Mouse (Mus musculus) MEL (cell line): Measurements from ENCODE around the gene Akip1.

ENCODE experiments used
- CTCF ChIP-seq, 3 experiments: IDR thresholded peaks in 2 of 3; conservative IDR thresholded peaks in 1 of 3; 2 replicates each; pipeline ENCODE4 v1.5.1; 2011 to 2012; ENCODE audit warnings: low read length in 3 of 3, low read depth in 2 of 3, mild to moderate bottlenecking in 2 of 3, improper control_type of control experiment in 1 of 3, inconsistent platforms in 1 of 3, mixed read lengths in 1 of 3, moderate library complexity in 1 of 3; ENCODE audit not compliant: control insufficient read depth in 1 of 3, insufficient read depth in 1 of 3, poor library complexity in 1 of 3, severe bottlenecking in 1 of 3
- ELF1 ChIP-seq: IDR thresholded peaks from 2 replicates; pipeline ENCODE4 v1.6.1; 2014; ENCODE audit warnings: low read depth, mild to moderate bottlenecking, inconsistent platforms, low read length, improper control_type of control experiment, moderate library complexity
- EP300 ChIP-seq, 2 experiments: IDR thresholded peaks; 2 replicates each; pipeline ENCODE4 v1.6.1; 2011; ENCODE audit warnings: improper control_type of control experiment in 2 of 2, low read length in 2 of 2, low read depth in 1 of 2, mild to moderate bottlenecking in 1 of 2
- ETS1 ChIP-seq: IDR thresholded peaks from 2 replicates; pipeline ENCODE4 v1.6.1; 2012; ENCODE audit warnings: low read depth, mild to moderate bottlenecking, inconsistent platforms, low read length, improper control_type of control experiment, moderate library complexity
- MAX ChIP-seq: IDR thresholded peaks from 2 replicates; pipeline ENCODE4 v1.6.1; 2011; ENCODE audit warnings: low read length, improper control_type of control experiment
- MXI1 ChIP-seq: IDR thresholded peaks from 2 replicates; pipeline ENCODE4 v1.6.1; 2011; ENCODE audit warnings: mild to moderate bottlenecking, low read depth, low read length, improper control_type of control experiment
- POLR2A ChIP-seq, 2 experiments: IDR thresholded peaks; 2 replicates each; pipeline ENCODE4 v1.6.1; 2011 to 2012; ENCODE audit warnings: low read length in 2 of 2, mild to moderate bottlenecking in 2 of 2, control low read depth in 1 of 2, improper control_type of control experiment in 1 of 2, low read depth in 1 of 2, moderate library complexity in 1 of 2; ENCODE audit not compliant: control insufficient read depth in 1 of 2, insufficient read depth in 1 of 2, poor library complexity in 1 of 2
- SMC3 ChIP-seq: IDR thresholded peaks from 2 replicates; pipeline ENCODE4 v1.6.1; 2011; ENCODE audit warnings: low read depth, low read length, improper control_type of control experiment
- UBTF ChIP-seq: IDR thresholded peaks from 2 replicates; pipeline ENCODE4 v1.6.1; 2012; ENCODE audit warnings: low read depth, mild to moderate bottlenecking, inconsistent platforms, low read length, improper control_type of control experiment, moderate library complexity, borderline replicate concordance; ENCODE audit not compliant: insufficient read depth
- USF2 ChIP-seq, 2 experiments: IDR thresholded peaks; 2 replicates each; pipeline ENCODE4 v1.6.1; 2011 to 2012; ENCODE audit warnings: improper control_type of control experiment in 2 of 2, low read length in 2 of 2, borderline replicate concordance in 1 of 2, inconsistent platforms in 1 of 2, low read depth in 1 of 2, mild to moderate bottlenecking in 1 of 2; ENCODE audit not compliant: insufficient read depth in 1 of 2
- ZC3H11A ChIP-seq: IDR thresholded peaks from 2 replicates; pipeline ENCODE4 v1.6.1; 2012; ENCODE audit warnings: low read depth, mild to moderate bottlenecking, inconsistent platforms, low read length, improper control_type of control experiment
- ZNF384 ChIP-seq: IDR thresholded peaks from 2 replicates; pipeline ENCODE4 v1.6.1; 2012; ENCODE audit warnings: low read depth, mild to moderate bottlenecking, inconsistent platforms, low read length, improper control_type of control experiment

- TF ChIP-seq MAX (no peak), SMC3 (no peak), ETS1 (no peak), USF2 (IDR thresholded peaks at IDR 0.05; ENCODE audit: borderline replicate concordance in 1 of 2, insufficient read depth in 1 of 2, low read depth in 1 of 2, low read length in 2 of 2) (no peak), CTCF (IDR thresholded peaks at IDR 0.05 in 2 of 3, conservative IDR thresholded peaks at IDR 0.05 in 1 of 3; ENCODE audit: control insufficient read depth in 1 of 3, insufficient read depth in 1 of 3, low read depth in 2 of 3, low read length in 3 of 3, poor library complexity in 1 of 3, severe bottlenecking in 1 of 3) (no peak), MXI1 (no peak), POLR2A (IDR thresholded peaks at IDR 0.05; ENCODE audit: control insufficient read depth in 1 of 2, insufficient read depth in 1 of 2, low read depth in 1 of 2, low read length in 2 of 2, poor library complexity in 1 of 2) (no peak), UBTF (no peak), ZC3H11A (no peak), ZNF384 (no peak), ELF1 (no peak), EP300 (IDR thresholded peaks at IDR 0.05; ENCODE audit: low read depth in 1 of 2, low read length in 2 of 2) (no peak)
Observed at GRCm38 (mm10) chr7:109702721-109703120, 769 bp upstream of the Akip1 start.
